ENCODE assay signal across 9 mouse cellular contexts in the genomic region with DNA sequence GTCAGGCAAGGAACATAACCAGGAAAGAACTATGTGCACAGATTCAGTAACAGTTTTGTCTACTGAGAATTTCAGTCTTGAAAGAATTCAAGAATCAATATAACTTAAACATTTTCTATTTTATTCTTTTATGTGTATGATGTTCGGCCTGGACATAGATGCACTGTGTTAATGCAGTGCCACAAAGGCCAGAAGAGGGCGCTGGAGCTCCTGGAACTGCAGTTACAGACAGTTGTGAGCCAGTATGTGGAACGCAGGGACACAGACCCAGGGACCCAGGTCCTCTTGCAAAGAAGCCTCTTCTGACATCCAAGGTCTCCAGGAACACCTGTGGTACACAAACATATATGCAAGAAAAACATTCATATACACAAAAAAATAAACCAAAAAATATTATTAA. TPM values are rescaled to one million over a fixed set of nuclear protein-coding genes. Genes with fewer than 3 reads are reported as not detected.
DNase-seq lines count a peak whose midpoint lies in the region; ATAC-seq and TF ChIP-seq lines count a peak whose summit lies in the region.
"Had no signal": no experiment of that assay in that cellular context is flagged by ENCODE, and none has a peak within 500 bp of the region (broad histone marks: within the 10 kb centered on the region; RNA-seq: fewer than 3 reads in every experiment).

No protein-coding gene starts in this region.

- 59% methylated on average over 3 of the region's 3 CpGs for WGBS in cerebellum, adult 2 months
- WGBS in lung, embryonic 14.5 days = 63% methylated on average over 3 of the region's 3 CpGs
- whole genome bisulfite sequencing in small intestine, adult 2 months = 72% methylated on average over 3 of the region's 3 CpGs
- WGBS in midbrain, embryonic 15.5 days = 64% methylated on average over 3 of the region's 3 CpGs

- H3K36me3 ChIP-seq in lung, embryonic 14.5 days (ENCODE audit: insufficient read depth) = 0 out of 2 replicates have a peak, but pooled peaks cover 6% of the 10 kb centered on the region
- H3K36me3 ChIP-seq in small intestine, adult 2 months (ENCODE audit: control insufficient read depth, insufficient read depth, low read length) = 0 out of 2 replicates have a peak, but pooled peaks cover under 1% of the 10 kb centered on the region
- H3K36me3 ChIP-seq in midbrain, embryonic 15.5 days (replicated peaks) = no peaks in the 10 kb centered on the region

- H3K4me1 ChIP-seq in cerebellum, adult 2 months (ENCODE audit: control insufficient read depth, insufficient read depth, low read length) = no peaks in the 10 kb centered on the region
- H3K4me1 ChIP-seq in lung, embryonic 14.5 days (ENCODE audit: insufficient read depth) = peaks cover 5% of the 10 kb centered on the region; the same call in 1 of the 2 replicates
- peaks cover 2% of the 10 kb centered on the region; the same call in 1 of the 2 replicates for H3K4me1 ChIP-seq in small intestine, adult 2 months (ENCODE audit: control insufficient read depth, insufficient read depth, insufficient read length, low read length)
- peaks cover 8% of the 10 kb centered on the region for H3K4me1 ChIP-seq in midbrain, embryonic 15.5 days

- no peak overlapping the region for H3K4me3 ChIP-seq in cerebellum, adult 2 months (replicated peaks; ENCODE audit: insufficient read depth, low read depth, low read length)
- no peak overlapping the region for H3K4me3 ChIP-seq in lung, embryonic 14.5 days (ENCODE audit: low read depth, low read length)
- no peak overlapping the region for H3K4me3 ChIP-seq in small intestine, adult 2 months (ENCODE audit: low read depth, low read length)
- H3K4me3 ChIP-seq in midbrain, embryonic 15.5 days = no peak overlapping the region

- no peak overlapping the region for H3K4me2 ChIP-seq in lung, embryonic 14.5 days
- H3K4me2 ChIP-seq in midbrain, embryonic 15.5 days = no peak overlapping the region

- DNase-seq in cerebellum, adult 2 months = no peak
- DNase-seq in lung, embryonic 14.5 days = peak; percentile 33
- no peak for DNase-seq in lung, postnatal 10 days
- DNase-seq in c-Kit-positive CD71-negative TER-119-negative erythroid progenitor cells, embryonic 14.5 days (ENCODE audit: low read depth) = peak; percentile 35
- no peak for DNase-seq in layer of hippocampus, adult 9-10 months (ENCODE audit: low spot score)

- ATAC-seq in cerebellum, adult (ENCODE audit: insufficient number of reproducible peaks, low FRiP score, low TSS enrichment) = no peak
- ATAC-seq in lung, embryonic 14.5 days (ENCODE audit: insufficient read depth) = no peak
- no peak for ATAC-seq in midbrain, embryonic 15.5 days (replicated peaks)

- peak; percentile 33; the same call in 1 of the 2 replicates for TF ChIP-seq CTCF in cerebellum, adult 2 months (IDR thresholded peaks at IDR 0.05; ENCODE audit: borderline replicate concordance, insufficient read depth, low read depth, low read length)
- TF ChIP-seq CTCF in lung, embryonic 14.5 days (IDR thresholded peaks at IDR 0.05; ENCODE audit: low read depth) = peak; percentile 32; the same call in 1 of the 2 replicates
- peak; percentile 42; the same call in 1 of the 2 replicates for TF ChIP-seq CTCF in small intestine, adult 2 months (IDR thresholded peaks at IDR 0.05; ENCODE audit: extremely low read depth, insufficient read length, insufficient replicate concordance, low read depth, low read length)

- H3K27ac ChIP-seq in cerebellum, adult 2 months (ENCODE audit: insufficient read depth, low read length) = no peak overlapping the region
- no peak overlapping the region for H3K27ac ChIP-seq in lung, embryonic 14.5 days (ENCODE audit: low read depth)
- no peak overlapping the region for H3K27ac ChIP-seq in small intestine, adult 2 months (ENCODE audit: insufficient read depth, low read depth, low read length)
- H3K27ac ChIP-seq in midbrain, embryonic 15.5 days = no peak overlapping the region

- no peak for TF ChIP-seq POLR2A in cerebellum, adult 2 months (IDR thresholded peaks at IDR 0.05; ENCODE audit: borderline replicate concordance, insufficient read depth, low read length)
- no peak for TF ChIP-seq POLR2A in small intestine, adult 2 months (IDR thresholded peaks at IDR 0.05; ENCODE audit: low read depth, low read length)

- no peaks in the 10 kb centered on the region for H3K9me3 ChIP-seq in lung, embryonic 14.5 days (ENCODE audit: low read depth, low read length)
- H3K9me3 ChIP-seq in midbrain, embryonic 15.5 days = no peaks in the 10 kb centered on the region
- H3K9me3 ChIP-seq: G1E had no signal

- H3K27me3 ChIP-seq in cerebellum, adult 2 months (ENCODE audit: control insufficient read depth, insufficient read depth, low read length) = no peaks in the 10 kb centered on the region
- H3K27me3 ChIP-seq in lung, embryonic 14.5 days (ENCODE audit: insufficient read depth, low read length) = no peaks in the 10 kb centered on the region
- H3K27me3 ChIP-seq in small intestine, adult 2 months (ENCODE audit: control insufficient read depth, insufficient read depth, low read length) = no peaks in the 10 kb centered on the region
- H3K27me3 ChIP-seq in midbrain, embryonic 15.5 days (replicated peaks) = no peaks in the 10 kb centered on the region

- no peak overlapping the region for H3K9ac ChIP-seq in lung, embryonic 14.5 days
- no peak overlapping the region for H3K9ac ChIP-seq in midbrain, embryonic 15.5 days

RNA-seq across cellular contexts. Expression of a gene that starts 3.0 kb away (rescaled TPM):
- 58.4 and 60.9 TPM in 2 replicates for polyA plus RNA-seq in cerebellum, adult 2 months (2012; rRNA removed)
- polyA plus RNA-seq in lung, embryonic 14.5 days (2014; fragmentation: Nextera tagmentation; extraction: Ambion mirVana) = 26.0 and 26.8 TPM in 2 replicates
- polyA plus RNA-seq in small intestine, adult 2 months (2012; rRNA removed) = 12.4 and 22.3 TPM in 2 replicates
- 43.3 and 45.7 TPM in 2 replicates for polyA plus RNA-seq in midbrain, embryonic 15.5 days (2015; fragmentation: Nextera tagmentation; extraction: Ambion mirVana)

RNA-seq across cellular contexts. Expression of a gene that starts 14.8 kb away (rescaled TPM):
- 53.2 and 55.0 TPM in 2 replicates for polyA plus RNA-seq in cerebellum, adult 2 months (2012; rRNA removed)
- polyA plus RNA-seq in lung, embryonic 14.5 days (2014; fragmentation: Nextera tagmentation; extraction: Ambion mirVana) = 38.4 and 39.7 TPM in 2 replicates
- 34.3 and 38.3 TPM in 2 replicates for polyA plus RNA-seq in small intestine, adult 2 months (2012; rRNA removed)
- polyA plus RNA-seq in midbrain, embryonic 15.5 days (2015; fragmentation: Nextera tagmentation; extraction: Ambion mirVana) = 28.1 and 29.7 TPM in 2 replicates

RNA-seq across cellular contexts. Expression of a gene that starts 20.5 kb away (rescaled TPM):
- polyA plus RNA-seq in cerebellum, adult 2 months (2012; rRNA removed) = 32.2 and 35.4 TPM in 2 replicates
- polyA plus RNA-seq in lung, embryonic 14.5 days (2014; fragmentation: Nextera tagmentation; extraction: Ambion mirVana) = 128 and 131 TPM in 2 replicates
- polyA plus RNA-seq in small intestine, adult 2 months (2012; rRNA removed) = 37.0 and 44.0 TPM in 2 replicates
- polyA plus RNA-seq in midbrain, embryonic 15.5 days (2015; fragmentation: Nextera tagmentation; extraction: Ambion mirVana) = 63.1 and 65.6 TPM in 2 replicates

RNA-seq across cellular contexts. Expression of a gene that starts 30.0 kb away (rescaled TPM):
- polyA plus RNA-seq in cerebellum, adult 2 months (2012; rRNA removed) = 63.1 and 63.5 TPM in 2 replicates
- 391 and 419 TPM in 2 replicates for polyA plus RNA-seq in lung, embryonic 14.5 days (2014; fragmentation: Nextera tagmentation; extraction: Ambion mirVana)
- polyA plus RNA-seq in small intestine, adult 2 months (2012; rRNA removed) = 180 and 255 TPM in 2 replicates
- polyA plus RNA-seq in midbrain, embryonic 15.5 days (2015; fragmentation: Nextera tagmentation; extraction: Ambion mirVana) = 121 and 132 TPM in 2 replicates

RNA-seq across cellular contexts. Expression of a gene that starts 32.2 kb away (rescaled TPM):
- polyA plus RNA-seq in cerebellum, adult 2 months (2012; rRNA removed) = 49.8 and 52.2 TPM in 2 replicates
- polyA plus RNA-seq in lung, embryonic 14.5 days (2014; fragmentation: Nextera tagmentation; extraction: Ambion mirVana) = 15.5 and 15.8 TPM in 2 replicates
- polyA plus RNA-seq in small intestine, adult 2 months (2012; rRNA removed) = 27.1 and 54.9 TPM in 2 replicates
- polyA plus RNA-seq in midbrain, embryonic 15.5 days (2015; fragmentation: Nextera tagmentation; extraction: Ambion mirVana) = 44.6 and 44.9 TPM in 2 replicates

Comparison
In these comparisons a context has a peak if more than half of its experiments do, and no peak if none do; other contexts are left out.
1. DNase-seq: peak in lung, embryonic 14.5 days (single experiment) and c-Kit-positive CD71-negative TER-119-negative erythroid progenitor cells, embryonic 14.5 days (single experiment); none in cerebellum, adult 2 months (0 of 2), lung, postnatal 10 days (single experiment) and layer of hippocampus, adult 9-10 months (single experiment).
2. Peak in every context shown above with its lines, with median percentiles within 50 percentile points of each other: CTCF ChIP-seq.